Mouse (Mus musculus) lung, adult 2 months (tissue): Measurements from ENCODE around the gene Hnrnpa1. TPM values are rescaled to one million over a fixed set of nuclear protein-coding genes. Genes with fewer than 3 reads are reported as not detected.

Experiments
- DNase-seq: peaks from one replicate; pipeline ENCODE4 v3.0.0; 2022
- H3K4me1 ChIP-seq: fragments of 200-500 bp; 2 replicates; pipeline ENCODE4 v1.6.1; 2011; ENCODE audit warnings: low read length; ENCODE audit not compliant: control insufficient read depth, insufficient read depth
- H3K4me3 ChIP-seq: fragments of 200-500 bp; replicated peaks from 2 replicates; pipeline ENCODE3; 2011; ENCODE audit warnings: low read depth, mild to moderate bottlenecking, control low read depth, low read length; ENCODE audit errors: extremely low read depth
- CTCF ChIP-seq: fragments of 200-500 bp; IDR thresholded peaks from 2 replicates; pipeline ENCODE4 v1.5.1; 2011; ENCODE audit warnings: mild to moderate bottlenecking, low read length, control low read depth; ENCODE audit not compliant: insufficient read depth
- POLR2A ChIP-seq: fragments of 200-500 bp; IDR thresholded peaks from 2 replicates; pipeline ENCODE4 v1.6.1; 2011; ENCODE audit warnings: low read depth, mild to moderate bottlenecking, control low read depth, low read length, borderline replicate concordance; ENCODE audit errors: extremely low read depth
- WGBS: fragments of 180-500 bp; shearing (Covaris S2); methylation state at CpG from one replicate; pipeline ENCODE4 v1.1.7; 2018; 5-methylcytosine and 5-hydroxymethylcytosine counted together
- polyA plus RNA-seq: library from polyadenylated mRNA; depleted of rRNA; stranded (reverse); fragments of >200 nt; gene quantifications from 2 replicates; pipeline ENCODE4 v1.2.3, GENCODE M21; 2012; rRNA removed

Hnrnpa1 gene
- polyA plus RNA-seq, 1 experiment, result 93.5 TPM

DNA sequence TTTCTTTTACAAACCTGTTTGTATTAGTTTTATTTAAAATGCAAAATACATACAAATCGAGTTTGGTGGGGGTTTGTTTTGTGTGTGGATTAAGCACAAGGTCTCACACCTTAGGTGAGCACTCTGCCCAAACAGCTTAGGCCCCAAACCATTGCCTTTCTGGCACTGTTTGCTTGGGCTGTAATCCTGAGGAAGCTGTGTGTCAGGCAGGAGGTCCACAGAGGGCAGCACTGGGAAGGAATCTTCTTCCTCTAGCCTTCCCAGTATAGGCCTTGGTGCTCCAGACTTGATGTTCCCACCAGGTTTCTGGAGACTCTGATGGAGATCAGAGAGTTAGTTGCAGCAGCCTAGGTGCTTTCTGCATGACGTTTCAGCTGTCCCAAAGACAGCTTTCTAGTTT lies 44.4 kb downstream of the Hnrnpa1 start:
- 41% methylated on average over 2 of the region's 2 CpGs for WGBS
- peaks cover 8% of the 10 kb centered on the region for H3K4me1 ChIP-seq
- H3K4me3 ChIP-seq, result no peak overlapping the region
- TF ChIP-seq CTCF (peak; percentile 29; the same call in 1 of the 2 replicates), POLR2A (no peak)
- no peak for DNase-seq

DNA sequence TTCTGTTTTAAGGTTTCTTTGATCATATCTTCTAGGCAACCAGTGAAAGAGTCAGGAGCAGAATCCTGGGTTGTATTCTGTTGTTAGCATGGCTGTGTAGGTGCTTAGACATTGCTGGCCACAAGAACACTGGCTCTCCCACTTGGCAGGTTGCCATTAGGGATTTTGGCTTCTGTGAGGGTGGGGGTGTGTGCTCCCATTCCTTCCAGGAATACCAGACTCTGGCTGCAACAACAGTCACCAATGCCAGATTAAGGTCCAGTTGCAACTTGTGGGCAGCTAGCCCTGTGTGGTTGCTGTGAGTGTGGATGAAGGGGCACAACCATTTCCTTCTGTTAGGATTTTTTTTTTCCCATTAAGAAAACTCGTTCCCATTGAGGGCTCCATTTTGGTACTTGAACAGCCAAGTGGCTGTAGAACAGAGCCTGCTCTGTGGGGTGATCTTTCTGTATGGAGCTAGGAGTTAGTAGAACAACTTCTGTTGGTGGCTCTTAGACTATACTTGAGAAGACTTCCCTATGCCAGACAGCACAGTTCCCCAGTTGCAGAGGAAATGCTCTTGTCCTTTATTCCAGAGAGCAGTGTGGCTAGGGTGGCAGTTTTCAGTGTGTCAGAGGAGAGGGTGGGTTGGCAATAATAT lies 45.7 kb downstream of the Hnrnpa1 start:
- peaks cover 8% of the 10 kb centered on the region for H3K4me1 ChIP-seq
- WGBS, result 28% methylated on average over 1 of the region's 1 CpGs
- H3K4me3 ChIP-seq, result no peak overlapping the region
- no peak for DNase-seq
- TF ChIP-seq CTCF (no peak), POLR2A (no peak)

DNA sequence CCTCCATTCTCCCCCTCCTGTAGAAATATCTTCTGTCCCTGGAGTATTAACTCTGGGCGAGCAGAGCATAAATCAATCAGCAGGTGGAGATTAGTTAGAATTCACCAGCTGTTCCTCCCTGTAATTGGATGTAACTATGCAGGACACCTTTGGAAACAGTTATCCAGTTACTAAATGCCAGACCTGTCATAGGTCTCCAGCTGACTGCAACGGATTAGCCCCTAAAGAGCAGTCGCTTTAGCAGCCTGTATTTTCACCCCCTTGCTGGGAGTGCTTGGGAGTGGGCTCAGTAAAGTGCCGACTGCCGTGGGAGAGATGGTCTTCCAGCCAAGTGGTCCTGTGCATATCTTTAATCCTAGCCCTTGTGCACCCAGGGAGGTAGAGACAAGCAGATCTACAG lies 49.4 kb downstream of the Hnrnpa1 start:
- H3K4me3 ChIP-seq, result no peak overlapping the region
- DNase-seq, result no peak
- TF ChIP-seq POLR2A (no peak), CTCF (no peak)
- 75% methylated on average over 5 of the region's 5 CpGs for WGBS
- H3K4me1 ChIP-seq, result peaks cover 8% of the 10 kb centered on the region

DNA sequence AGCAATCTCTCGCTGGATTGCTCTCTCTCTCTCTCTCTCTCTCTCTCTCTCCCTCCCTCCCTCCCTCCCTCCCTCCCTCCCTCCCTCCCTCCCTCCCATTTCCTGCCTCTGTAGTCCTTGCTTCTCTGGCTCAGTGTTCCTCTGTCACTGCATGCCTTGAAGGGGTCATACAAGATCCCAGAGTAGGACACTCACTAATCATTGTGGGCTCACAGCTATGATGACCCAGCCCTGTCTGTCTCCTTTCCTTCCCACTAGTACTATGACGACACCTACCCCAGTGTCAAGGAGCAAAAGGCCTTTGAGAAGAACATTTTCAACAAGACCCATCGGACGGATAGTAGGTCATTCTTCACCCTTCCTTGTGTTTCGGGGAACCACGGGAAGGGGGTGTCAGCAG lies 50.2 kb downstream of the Hnrnpa1 start:
- WGBS, result 74% methylated on average over 6 of the region's 6 CpGs
- no peak for DNase-seq
- TF ChIP-seq POLR2A (no peak), CTCF (no peak)
- Histone ChIP-seq H3K4me1 (peaks cover 8% of the 10 kb centered on the region), H3K4me3 (no peak overlapping the region)

DNA sequence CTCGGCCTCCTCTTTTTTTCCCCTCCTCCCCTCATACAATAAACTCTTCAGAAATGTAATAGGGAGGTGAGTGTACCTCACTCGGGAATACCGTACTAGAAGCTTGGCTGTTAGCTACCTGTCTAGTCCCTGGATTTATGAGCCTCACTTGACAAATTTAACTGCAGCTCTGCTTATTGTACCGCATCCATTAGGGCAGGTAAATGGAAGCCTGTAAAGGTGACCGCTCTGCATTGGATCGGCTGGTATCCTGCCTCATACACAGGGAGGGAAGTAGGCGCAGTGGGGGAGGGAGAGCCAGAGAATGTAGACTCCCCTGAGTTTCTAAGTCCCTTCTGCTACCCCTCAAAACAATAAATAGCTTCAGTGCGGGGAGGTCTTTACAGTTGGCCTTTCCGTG lies 50.6 kb downstream of the Hnrnpa1 start:
- H3K4me3 ChIP-seq, result no peak overlapping the region
- peaks cover 6% of the 10 kb centered on the region for H3K4me1 ChIP-seq
- DNase-seq, result no peak
- 87% methylated on average over 9 of the region's 9 CpGs for WGBS
- TF ChIP-seq CTCF, result no peak
- TF ChIP-seq POLR2A, result no peak

DNA sequence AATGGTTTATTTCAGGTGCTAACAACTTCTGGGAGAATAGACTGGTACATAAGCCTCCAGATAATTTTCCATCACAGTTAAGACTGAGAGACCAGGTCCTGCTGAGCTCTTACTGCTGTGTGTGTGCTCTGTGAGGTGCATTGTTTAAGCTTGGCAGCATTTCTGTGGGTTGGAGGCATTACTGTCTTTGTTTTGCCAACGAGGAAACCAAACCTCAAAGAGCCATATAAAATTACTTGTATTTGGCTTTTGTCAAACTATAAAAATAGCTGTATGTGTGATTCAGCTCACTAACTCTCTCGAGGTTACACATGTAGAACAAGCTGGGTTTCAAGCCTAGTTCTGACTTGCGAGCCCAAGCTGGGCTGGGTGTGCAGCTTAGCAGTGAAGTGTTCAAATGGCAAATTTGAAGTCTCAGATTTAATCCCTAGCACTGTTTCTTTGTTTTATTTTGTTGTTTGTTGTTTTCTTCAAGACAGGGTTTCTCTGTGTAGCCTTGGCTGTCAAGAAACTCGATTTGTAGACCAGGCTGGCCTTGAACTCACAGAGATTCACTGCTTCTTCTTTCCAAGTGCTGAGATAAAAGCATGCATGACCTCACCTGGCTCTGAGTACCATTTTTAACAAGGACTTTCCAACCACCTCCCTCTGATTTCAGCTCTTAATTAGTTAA lies 52.6 kb downstream of the Hnrnpa1 start:
- DNase-seq, result no peak
- TF ChIP-seq POLR2A (no peak), CTCF (no peak)

DNA sequence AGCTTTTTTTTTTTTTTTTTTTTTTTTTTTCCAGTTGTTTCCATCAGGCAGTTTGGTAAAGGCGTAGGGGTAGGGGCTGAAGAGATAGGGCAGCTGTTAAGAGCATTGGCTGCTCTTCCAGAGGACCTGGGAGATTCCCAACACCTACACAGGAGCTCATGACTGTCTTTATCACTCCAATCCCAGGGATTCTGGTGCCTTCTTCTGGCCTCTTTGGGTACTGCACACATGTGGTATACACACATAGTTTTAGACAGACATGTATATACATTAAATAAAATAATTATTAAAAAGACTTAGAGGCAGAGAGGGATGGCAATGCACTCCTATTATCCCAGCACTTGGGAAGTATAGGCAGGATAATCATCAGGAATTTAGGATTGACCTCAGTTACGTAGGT lies 53.1 kb downstream of the Hnrnpa1 start:
- no peaks in the 10 kb centered on the region for H3K4me1 ChIP-seq
- 96% methylated on average over 2 of the region's 2 CpGs for WGBS
- H3K4me3 ChIP-seq, result no peak overlapping the region
- no peak for TF ChIP-seq POLR2A
- TF ChIP-seq CTCF, result no peak
- DNase-seq, result no peak

More for the DNA sequence above, 52.6 kb downstream of the Hnrnpa1 start:
- Histone ChIP-seq H3K4me3 (no peak overlapping the region), H3K4me1 (no peaks in the 10 kb centered on the region)
- WGBS, result 73% methylated on average over 4 of the region's 4 CpGs

DNA sequence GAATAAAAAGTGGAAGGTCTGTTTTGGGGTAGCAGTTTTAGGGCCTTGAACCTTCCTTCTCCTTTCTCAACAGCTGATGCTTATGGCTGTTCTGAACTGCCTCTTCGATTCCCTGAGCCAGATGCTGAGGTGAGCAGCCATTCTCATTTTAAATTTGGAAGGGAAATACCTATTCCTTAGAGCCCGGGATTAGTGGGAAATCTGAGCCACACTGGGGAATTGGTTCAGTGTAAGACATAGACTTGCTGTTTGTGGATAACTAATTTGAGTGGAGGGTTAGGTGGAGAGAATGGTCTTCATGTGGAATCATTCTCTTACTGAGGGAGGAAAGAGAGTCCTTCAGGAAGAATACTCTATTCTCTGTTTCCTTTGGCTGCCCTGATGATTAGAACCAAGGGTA lies 54.4 kb downstream of the Hnrnpa1 start:
- Histone ChIP-seq H3K4me1 (no peaks in the 10 kb centered on the region), H3K4me3 (no peak overlapping the region)
- no peak for DNase-seq
- 83% methylated on average over 2 of the region's 2 CpGs for WGBS
- TF ChIP-seq CTCF (no peak), POLR2A (no peak)

DNA sequence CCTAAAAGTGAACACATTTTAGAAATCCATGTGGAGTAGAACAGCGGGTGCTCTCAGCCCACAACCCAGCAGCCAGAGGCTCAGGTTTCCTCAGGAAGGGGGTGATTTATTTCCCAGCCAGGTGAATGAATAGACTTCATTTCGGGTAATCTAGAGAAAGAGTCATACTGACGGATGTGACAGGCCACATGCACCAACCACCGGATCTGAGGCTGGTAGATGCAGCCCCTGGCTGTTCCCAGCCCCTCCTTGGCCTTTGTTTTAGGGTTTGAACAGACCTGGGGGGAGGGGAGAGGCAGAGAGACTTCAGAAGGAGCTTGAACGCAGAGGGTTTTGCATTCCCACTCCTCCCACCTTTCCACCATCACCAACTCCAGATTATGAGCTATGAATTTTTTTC lies 55.6 kb downstream of the Hnrnpa1 start:
- 36% methylated on average over 5 of the region's 5 CpGs for WGBS
- Histone ChIP-seq H3K4me3 (no peak overlapping the region), H3K4me1 (no peaks in the 10 kb centered on the region)
- DNase-seq, result no peak
- TF ChIP-seq CTCF (no peak), POLR2A (no peak)

Other genes starting within 250 kb of the Hnrnpa1 start
- gene Hoxc8, start 249.8 kb upstream of the Hnrnpa1 start, polyA plus RNA-seq, result not detected in 2 replicates
- 0.34 TPM in 1 of 2 replicates, not detected in the other for gene Hoxc6, start 242.2 kb upstream of the Hnrnpa1 start, polyA plus RNA-seq
- 0.31 and 1.1 TPM in 2 replicates for gene Hoxc4, start 221.5 kb upstream of the Hnrnpa1 start, polyA plus RNA-seq
- 16.5 and 18.1 TPM in 2 replicates for gene Smug1, start 73.3 kb upstream of the Hnrnpa1 start, polyA plus RNA-seq
- 12.2 and 20.0 TPM in 2 replicates for gene Cbx5, start 616 bp upstream of the Hnrnpa1 start, polyA plus RNA-seq
- 7.7 and 14.1 TPM in 2 replicates for gene Nfe2, start 18.0 kb downstream of the Hnrnpa1 start, polyA plus RNA-seq
- gene Copz1, start 32.3 kb downstream of the Hnrnpa1 start, polyA plus RNA-seq, result 55.1 and 86.2 TPM in 2 replicates
- gene Gpr84, start 70.2 kb downstream of the Hnrnpa1 start, polyA plus RNA-seq, result 0.08 and 0.22 TPM in 2 replicates
- gene Zfp385a, start 99.7 kb downstream of the Hnrnpa1 start, polyA plus RNA-seq, result 9.9 and 11.7 TPM in 2 replicates
- gene Itga5, start 126.3 kb downstream of the Hnrnpa1 start, polyA plus RNA-seq, result 34.3 and 35.9 TPM in 2 replicates
- not detected in 2 replicates for gene Gtsf1, start 190.0 kb downstream of the Hnrnpa1 start, polyA plus RNA-seq
- not detected in 2 replicates for gene Gtsf2, start 208.0 kb downstream of the Hnrnpa1 start, polyA plus RNA-seq
- gene Nckap1l, start 213.4 kb downstream of the Hnrnpa1 start, polyA plus RNA-seq, result 12.4 and 18.3 TPM in 2 replicates